Mouse (Mus musculus) cerebellum, adult 9-10 months (tissue): Measurements from ENCODE around the gene Vps37c.

Experiments used
- DNase-seq: peaks from one replicate; pipeline ENCODE4 v3.0.0; 2022

Vps37c gene

GRCm38 (mm10) chr19:10742565-10742964 lies 54.0 kb downstream of the Vps37c start:
- no peak for DNase-seq

GRCm38 (mm10) chr19:10747182-10747581 lies 58.6 kb downstream of the Vps37c start:
- no peak for DNase-seq

- no peak for DNase-seq
Measured at GRCm38 (mm10) chr19:10747718-10748117, 59.2 kb downstream of the Vps37c start.

- no peak for DNase-seq
Measured at GRCm38 (mm10) chr19:10748401-10749102, 60.0 kb downstream of the Vps37c start.

- DNase-seq, result no peak
Measured at GRCm38 (mm10) chr19:10749295-10749694, 60.8 kb downstream of the Vps37c start.

GRCm38 (mm10) chr19:10750161-10750560 lies 61.6 kb downstream of the Vps37c start:
- DNase-seq, result no peak

- no peak for DNase-seq
Measured at GRCm38 (mm10) chr19:10751607-10752006, 63.1 kb downstream of the Vps37c start.

GRCm38 (mm10) chr19:10752106-10752505 lies 63.6 kb downstream of the Vps37c start:
- no peak for DNase-seq

- DNase-seq, result no peak
Measured at GRCm38 (mm10) chr19:10752646-10753045, 64.1 kb downstream of the Vps37c start.

- DNase-seq, result peak; percentile 66
Measured at GRCm38 (mm10) chr19:10757125-10757524, 68.6 kb downstream of the Vps37c start.

- DNase-seq, result peak; percentile 84
Measured at GRCm38 (mm10) chr19:10757526-10757925, 69.0 kb downstream of the Vps37c start.

- no peak for DNase-seq
Measured at GRCm38 (mm10) chr19:10758708-10759107, 70.2 kb downstream of the Vps37c start.

GRCm38 (mm10) chr19:10759525-10759924 lies 71.0 kb downstream of the Vps37c start:
- no peak for DNase-seq

- peak; percentile 85 for DNase-seq
Measured at GRCm38 (mm10) chr19:10759983-10760831, 71.7 kb downstream of the Vps37c start.

GRCm38 (mm10) chr19:10761794-10762415 lies 73.4 kb downstream of the Vps37c start:
- DNase-seq, result no peak

GRCm38 (mm10) chr19:10762468-10762867 lies 73.9 kb downstream of the Vps37c start:
- DNase-seq, result no peak

GRCm38 (mm10) chr19:10763381-10764031 lies 75.0 kb downstream of the Vps37c start:
- DNase-seq, result peak; percentile 56
